Comparison of ENCODE assay signal across 27 mouse cellular contexts in genomic region chr11:16525724-16526123, GRCm38 (mm10). TPM values are rescaled to one million over a fixed set of nuclear protein-coding genes. Genes with fewer than 3 reads are reported as not detected.
DNase-seq lines count a peak whose midpoint lies in the region; ATAC-seq and TF ChIP-seq lines count a peak whose summit lies in the region.
"Had no signal": no experiment of that assay in that cellular context is flagged by ENCODE, and none has a peak within 500 bp of the region (broad histone marks: within the 10 kb centered on the region; RNA-seq: fewer than 3 reads in every experiment).

No protein-coding gene starts in this region.

- 53% methylated on average over 2 of the region's 2 CpGs for WGBS in heart, adult 2 months

- no peak overlapping the region for H3K4me3 ChIP-seq in ES-Bruce4 (ENCODE audit: low read depth, low read length)
- no peak overlapping the region for H3K4me3 ChIP-seq in heart, adult 2 months
- H3K4me3 ChIP-seq: embryonic facial prominence, embryonic 12.5 days; embryonic facial prominence, embryonic 15.5 days; erythroblast, embryonic 14.5 days; forebrain, embryonic 12.5 days; forebrain, embryonic 15.5 days; heart, embryonic 10.5 days; heart, embryonic 13.5 days had no signal

- TF ChIP-seq CTCF in ES-Bruce4 (IDR thresholded peaks at IDR 0.05; ENCODE audit: low read depth, low read length), result no peak
- no peak for TF ChIP-seq CTCF in heart, adult 2 months (IDR thresholded peaks at IDR 0.05)

- no peaks in the 10 kb centered on the region for H3K36me3 ChIP-seq in ES-Bruce4 (ENCODE audit: control insufficient read depth, insufficient read depth, low read length, poor library complexity, severe bottlenecking)
- no peaks in the 10 kb centered on the region for H3K36me3 ChIP-seq in heart, adult 2 months (ENCODE audit: control insufficient read depth, insufficient read depth, low read length)
- H3K36me3 ChIP-seq: embryonic facial prominence, embryonic 12.5 days; embryonic facial prominence, embryonic 15.5 days; forebrain, embryonic 12.5 days; forebrain, embryonic 15.5 days; heart, embryonic 10.5 days; heart, embryonic 13.5 days had no signal

- H3K27me3 ChIP-seq in ES-Bruce4 (ENCODE audit: control insufficient read depth, insufficient read depth, low read length, poor library complexity, severe bottlenecking), result no peaks in the 10 kb centered on the region
- H3K27me3 ChIP-seq in heart, adult 2 months (ENCODE audit: control insufficient read depth, insufficient read depth, low read length), result no peaks in the 10 kb centered on the region
- H3K27me3 ChIP-seq: embryonic facial prominence, embryonic 12.5 days; embryonic facial prominence, embryonic 15.5 days; forebrain, embryonic 12.5 days; forebrain, embryonic 15.5 days; heart, embryonic 13.5 days had no signal

- intact Hi-C loops in heart, adult 2 months (cut with DNase I), result loop anchor here (2.0 to 5.0 kb wide), 2 partner anchors 67 to 423 kb away; no protein-coding TSS in a partner anchor

- no peaks in the 10 kb centered on the region for H3K79me2 ChIP-seq in heart, adult 2 months (replicated peaks; ENCODE audit: control insufficient read depth, insufficient read depth, low read length)

- no peak for ATAC-seq in cerebellum, adult (ENCODE audit: insufficient number of reproducible peaks, low FRiP score, low TSS enrichment)
- ATAC-seq: inflammation-experienced regulatory T-cells, adult 6 months had no signal

- H3K9me3 ChIP-seq in ES-Bruce4 (replicated peaks; ENCODE audit: control insufficient read depth, insufficient read depth, low read length, poor library complexity, severe bottlenecking), result peaks cover 23% of the 10 kb centered on the region
- H3K9me3 ChIP-seq: embryonic facial prominence, embryonic 12.5 days; embryonic facial prominence, embryonic 15.5 days; forebrain, embryonic 12.5 days; forebrain, embryonic 15.5 days; heart, embryonic 10.5 days; heart, embryonic 13.5 days had no signal

- peak; percentile 93 for TF ChIP-seq EP300 in ES-Bruce4 (IDR thresholded peaks at IDR 0.05; ENCODE audit: insufficient read depth, low read depth, low read length)
- TF ChIP-seq EP300 in heart, adult 2 months (IDR thresholded peaks at IDR 0.05; ENCODE audit: insufficient read depth, low read depth, low read length), result no peak

- H3K4me1 ChIP-seq in ES-Bruce4 (ENCODE audit: control insufficient read depth, insufficient read depth, low read length), result peaks cover 3% of the 10 kb centered on the region
- no peaks in the 10 kb centered on the region; the same call in 1 of the 2 replicates for H3K4me1 ChIP-seq in heart, adult 2 months (ENCODE audit: control insufficient read depth, insufficient read depth, low read length)
- H3K4me1 ChIP-seq: embryonic facial prominence, embryonic 15.5 days; forebrain, embryonic 12.5 days; forebrain, embryonic 15.5 days; heart, embryonic 10.5 days; heart, embryonic 13.5 days had no signal

- no peak overlapping the region for H3K9ac ChIP-seq in ES-Bruce4 (ENCODE audit: low read depth, poor library complexity, severe bottlenecking)
- no peak overlapping the region for H3K9ac ChIP-seq in heart, adult 2 months (ENCODE audit: low read depth, low read length)
- H3K9ac ChIP-seq: embryonic facial prominence, embryonic 12.5 days; embryonic facial prominence, embryonic 15.5 days; forebrain, embryonic 12.5 days; forebrain, embryonic 15.5 days; heart, embryonic 13.5 days; hindbrain, embryonic 14.5 days had no signal

- H3K27ac ChIP-seq in ES-Bruce4 (ENCODE audit: insufficient read depth, low read length), result peak overlapping the region; percentile 98
- H3K27ac ChIP-seq in heart, adult 2 months, result no peak overlapping the region
- H3K27ac ChIP-seq: embryonic facial prominence, embryonic 12.5 days; embryonic facial prominence, embryonic 15.5 days; forebrain, embryonic 12.5 days; forebrain, embryonic 15.5 days; heart, embryonic 10.5 days; heart, embryonic 13.5 days; hindbrain, embryonic 14.5 days; hindbrain, postnatal 0 days had no signal

- TF ChIP-seq POLR2A in ES-Bruce4 (IDR thresholded peaks at IDR 0.05; ENCODE audit: insufficient read depth, low read length), result no peak
- TF ChIP-seq POLR2A in heart, adult 2 months (IDR thresholded peaks at IDR 0.05; ENCODE audit: insufficient read depth, low read depth, low read length), result no peak

- peak; percentile 94 for DNase-seq in ES-CJ7 (ENCODE audit: low read depth, low spot score)
- DNase-seq in ZHBTc4 (ENCODE audit: low read depth, low spot score), result peak; percentile 90
- no peak for DNase-seq in heart, adult 2 months
- no peak for DNase-seq in Muller cell, postnatal 12 days (ENCODE audit: inconsistent ontology term)
- DNase-seq: adrenal gland, adult 2 months; adrenal gland, postnatal 14 days; cerebellum, adult 11-12 months; cerebellum, adult 9-10 months; cerebellum, postnatal 14 days; gastrocnemius, postnatal 14 days; heart, adult 18-20 months; heart, postnatal 14 days; heart, postnatal 4 days; kidney, adult 11 months; kidney, adult 8-10 months had no signal

RNA-seq across cellular contexts. Expression of gene Sec61g, which starts 17.4 kb away (rescaled TPM):
- 6.2 and 8.9 TPM in 2 replicates for polyA plus RNA-seq in ES-Bruce4 (2011; ENCODE audit: insufficient read depth, insufficient read length, low read depth, missing spikeins)
- total RNA-seq in heart, adult 2 months (2021), result 1 to 10 TPM; 2.6 to 4.0 TPM
- polyA plus RNA-seq in heart, adult 2 months (2012; rRNA removed), result 17.5 and 18.0 TPM in 2 replicates

Comparison
In these comparisons a context has a peak if more than half of its experiments do, and no peak if none do; other contexts are left out.
1. DNase-seq: peak in ES-CJ7 (single experiment) and ZHBTc4 (single experiment); none in heart, adult 2 months (0 of 2) and Muller cell, postnatal 12 days (single experiment).